Mouse (Mus musculus) gastrocnemius, postnatal 14 days (tissue): Measurements from ENCODE around the gene Gadd45b. TPM values are rescaled to one million over a fixed set of nuclear protein-coding genes. Genes with fewer than 3 reads are reported as not detected.

ENCODE experiments used
- DNase-seq: peaks from one replicate; pipeline ENCODE4 v3.0.0; 2021; ENCODE audit warnings: mixed read lengths
- intact Hi-C: fragments of 180-260 bp; cut with DNase I; formaldehyde crosslinking; loops from one replicate; pipeline ENCODE4 v1.15.1; 2025; ENCODE audit warnings: low total_unique reads
- total RNA-seq, 2 experiments: library from RNA; stranded (reverse); gene quantifications; 2 replicates each; pipeline ENCODE4 v1.2.3; 2021

Gene Gadd45b
- total RNA-seq, 2 experiments from 2014 or later, result 21.5 to 28.7 TPM

GRCm38 (mm10) chr10:80932700-80933420 is 3.0 kb downstream of the Gadd45b start:
- no peak for DNase-seq
- intact Hi-C loops, result no loop called here

- peak; percentile 34 for DNase-seq
- intact Hi-C loops, result no loop called here
Observed at GRCm38 (mm10) chr10:80933421-80933979, 3.6 kb downstream of the Gadd45b start.

- intact Hi-C loops, result no loop called here
- no peak for DNase-seq
Observed at GRCm38 (mm10) chr10:80934136-80934985, 4.5 kb downstream of the Gadd45b start.

GRCm38 (mm10) chr10:80935241-80935640 is 5.4 kb downstream of the Gadd45b start:
- intact Hi-C loops, result no loop called here
- no peak for DNase-seq

GRCm38 (mm10) chr10:80935698-80936097 is 5.8 kb downstream of the Gadd45b start:
- no peak for DNase-seq
- intact Hi-C loops, result no loop called here

GRCm38 (mm10) chr10:80936135-80936809 is 6.4 kb downstream of the Gadd45b start:
- intact Hi-C loops, result no loop called here
- DNase-seq, result peak; percentile 77

GRCm38 (mm10) chr10:80936810-80937164 is 6.9 kb downstream of the Gadd45b start:
- intact Hi-C loops, result no loop called here
- no peak for DNase-seq

- peak; percentile 77 for DNase-seq
Observed at GRCm38 (mm10) chr10:80937646-80938045, 7.8 kb downstream of the Gadd45b start.

GRCm38 (mm10) chr10:80938831-80939550 is 9.1 kb downstream of the Gadd45b start:
- intact Hi-C loops, result no loop called here
- DNase-seq, result peak; percentile 48

More at GRCm38 (mm10) chr10:80937646-80938045, 7.8 kb downstream of the Gadd45b start:
- intact Hi-C loops, result no loop called here

- DNase-seq, result peak; percentile 84
- intact Hi-C loops, result no loop called here
Observed at GRCm38 (mm10) chr10:80939671-80940070, 9.8 kb downstream of the Gadd45b start.

- intact Hi-C loops, result no loop called here
- peak; percentile 85 for DNase-seq
Observed at GRCm38 (mm10) chr10:80940320-80940987, 10.6 kb downstream of the Gadd45b start.

- intact Hi-C loops, result no loop called here
- DNase-seq, result peak; percentile 32
Observed at GRCm38 (mm10) chr10:80940988-80941347, 11.1 kb downstream of the Gadd45b start.

- DNase-seq, result no peak
- intact Hi-C loops, result no loop called here
Observed at GRCm38 (mm10) chr10:80942919-80943318, 13.0 kb downstream of the Gadd45b start.

GRCm38 (mm10) chr10:80943701-80944100 is 13.8 kb downstream of the Gadd45b start:
- intact Hi-C loops, result no loop called here
- no peak for DNase-seq

GRCm38 (mm10) chr10:80944231-80944630 is 14.4 kb downstream of the Gadd45b start:
- intact Hi-C loops, result no loop called here
- DNase-seq, result no peak

- intact Hi-C loops, result no loop called here
- DNase-seq, result no peak
Observed at GRCm38 (mm10) chr10:80946684-80947437, 17.0 kb downstream of the Gadd45b start.

- intact Hi-C loops, result no loop called here
- peak; percentile 51 for DNase-seq
Observed at GRCm38 (mm10) chr10:80947802-80948201, 17.9 kb downstream of the Gadd45b start.

GRCm38 (mm10) chr10:80948570-80948969 is 18.7 kb downstream of the Gadd45b start:
- peak; percentile 35 for DNase-seq

More at GRCm38 (mm10) chr10:80948570-80948969, 18.7 kb downstream of the Gadd45b start:
- intact Hi-C loops, result no loop called here
